Mouse (Mus musculus) A20 (cell line): Measurements from ENCODE around the gene Gm21760.
"Not testable (repeated sequence)": the region's sequence is repeated elsewhere in the genome, so short reads cannot be mapped to it uniquely, and the experiment has no call there.

Source experiments
- DNase-seq: peaks from one replicate; pipeline ENCODE4 v3.0.0-alpha.2; 2011; ENCODE audit warnings: low read depth, low spot score

Gene Gm21760

GRCm38 (mm10) chrY:80133479-80133878, at the start of gene Gm21760:
Gene Gm21760 (plus strand): TSS chrY:80133779.
- DNase-seq = not testable (repeated sequence)
